ENCODE assay signal across 12 mouse cellular contexts in the genomic region with DNA sequence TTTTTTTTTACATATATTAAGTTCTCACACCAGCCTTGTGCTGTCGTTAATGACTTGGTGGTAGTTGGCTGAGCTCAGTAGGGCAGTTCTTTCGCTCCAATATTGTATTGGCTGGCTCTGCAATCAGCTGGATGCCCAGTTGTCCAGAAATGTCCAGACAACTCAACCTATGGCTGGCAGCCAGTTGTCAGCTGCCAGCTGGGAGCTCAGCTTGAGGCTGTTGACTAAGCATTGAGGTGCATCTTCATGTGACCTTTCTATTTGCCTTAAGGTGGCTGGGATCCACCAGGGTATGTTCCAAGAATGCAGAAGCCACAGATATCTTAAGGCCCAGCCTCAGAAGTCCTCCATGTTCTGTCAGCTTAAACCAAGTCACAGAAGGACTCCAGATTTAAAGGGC. TPM values are rescaled to one million over a fixed set of nuclear protein-coding genes. Genes with fewer than 3 reads are reported as not detected.
A peak's percentile ranks its signal among the peaks of the same experiment; 100 is the strongest.
DNase-seq lines count a peak whose midpoint lies in the region; ATAC-seq lines count a peak whose summit lies in the region.
"Had no signal": no experiment of that assay in that cellular context is flagged by ENCODE, and none has a peak within 500 bp of the region (broad histone marks: within the 10 kb centered on the region; RNA-seq: fewer than 3 reads in every experiment).

No protein-coding gene starts in this region.

- intact Hi-C loops in left cerebral cortex, postnatal 4 days (cut with DNase I): no loop called here
- intact Hi-C loops in left cerebral cortex, postnatal 36 days (cut with DNase I): no loop called here

- ATAC-seq in megakaryocyte progenitor cell, adult 5-6 weeks (replicated peaks; ENCODE audit: poor library complexity): no peak
- ATAC-seq: inflammation-experienced regulatory T-cells, adult 6 months; lung, postnatal 0 days; midbrain, embryonic 15.5 days had no signal

- DNase-seq in left cerebral cortex, postnatal 4 days: peak; percentile 23
- DNase-seq in left cerebral cortex, postnatal 36 days (ENCODE audit: low spot score in 2 of 2): no peak
- DNase-seq in adrenal gland, postnatal 36 days: peak; percentile 52 to 58
- DNase-seq in cerebellum, postnatal 36 days: peak; percentile 63 to 67
- peak; percentile 30 for DNase-seq in kidney, postnatal 14 days
- no peak for DNase-seq in frontal cortex, adult 2 months (ENCODE audit: extremely low spot score in 1 of 2, low spot score in 1 of 2)
- DNase-seq in spleen, postnatal 4 days (ENCODE audit: low spot score in 2 of 2): no peak
- DNase-seq: thymus, postnatal 4 days had no signal

RNA-seq across cellular contexts. Expression of a gene that starts 54.3 kb away (rescaled TPM):
- 100 to 1,000 TPM; 145 to 146 TPM for total RNA-seq in left cerebral cortex, postnatal 4 days (2021)
- 100 to 1,000 TPM; 107 to 142 TPM for total RNA-seq in left cerebral cortex, postnatal 36 days (2021)
- 10 to 100 TPM; 46.5 to 56.9 TPM for total RNA-seq in adrenal gland, postnatal 36 days (2021)
- 21.4 and 43.0 TPM in 2 replicates for polyA plus RNA-seq in frontal cortex, adult 2 months (2012; rRNA removed)
- 41.8 and 46.5 TPM in 2 replicates for total RNA-seq in megakaryocyte progenitor cell, adult 5-6 weeks (2015)
- 46.6 and 59.3 TPM in 2 replicates for total RNA-seq in megakaryocyte progenitor cell, adult 5-6 weeks (2017)

Comparison
In these comparisons a context has a peak if more than half of its experiments do, and no peak if none do; other contexts are left out.
1. DNase-seq: peak in left cerebral cortex, postnatal 4 days (single experiment), adrenal gland, postnatal 36 days (2 of 2), cerebellum, postnatal 36 days (2 of 2) and kidney, postnatal 14 days (single experiment); none in left cerebral cortex, postnatal 36 days (0 of 2), frontal cortex, adult 2 months (0 of 2) and spleen, postnatal 4 days (0 of 2).